Mouse (Mus musculus): ENCODE results near the gene Psmc5.

GRCm38 (mm10) chr11:106212771-106213170, 43.2 kb upstream of the Psmc5 start:
- TF ChIP-seq POLR2A (IDR thresholded peaks at IDR 0.05; ENCODE audit: low read depth, low read length) = no peak
- no peak for TF ChIP-seq CTCF (IDR thresholded peaks at IDR 0.05; ENCODE audit: extremely low read depth, insufficient read length, insufficient replicate concordance, low read depth, low read length)
